In the genomic region with DNA sequence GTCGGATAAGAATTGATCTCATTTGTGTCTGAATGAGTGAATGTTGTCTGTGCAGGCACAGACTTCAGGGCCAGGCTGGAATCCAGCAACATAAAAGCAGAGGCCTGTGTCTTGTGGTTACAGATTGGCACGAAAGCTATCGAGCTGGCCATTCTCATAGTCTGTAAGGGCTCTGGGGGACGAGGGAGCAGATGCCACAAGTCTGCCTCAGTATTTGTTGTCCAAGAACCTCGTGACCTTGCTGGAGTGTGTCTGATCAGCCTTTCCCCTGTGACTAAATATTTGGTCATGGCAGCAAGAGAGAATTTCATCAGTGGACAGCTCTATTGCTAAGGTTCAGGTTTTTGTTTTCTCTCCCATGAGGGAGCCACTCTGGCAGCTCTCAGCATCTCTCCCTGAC, we compare ENCODE assay signal across 14 mouse cellular contexts.
A peak's percentile ranks its signal among the peaks of the same experiment; 100 is the strongest.
DNase-seq lines count a peak whose midpoint lies in the region; ATAC-seq lines count a peak whose summit lies in the region.
"Had no signal": no experiment of that assay in that cellular context is flagged by ENCODE, and none has a peak within 500 bp of the region (broad histone marks: within the 10 kb centered on the region; RNA-seq: fewer than 3 reads in every experiment).

No protein-coding gene starts in this region.

- no peak overlapping the region for H3K4me3 ChIP-seq in forebrain, embryonic 14.5 days (ENCODE audit: low read depth, low read length)
- H3K4me3 ChIP-seq in forebrain, embryonic 12.5 days (replicated peaks) = no peak overlapping the region
- H3K4me3 ChIP-seq in hindbrain, embryonic 12.5 days = no peak overlapping the region
- no peak overlapping the region for H3K4me3 ChIP-seq in midbrain, embryonic 15.5 days

- no peak overlapping the region for H3K9ac ChIP-seq in forebrain, embryonic 14.5 days (ENCODE audit: low read length)
- no peak overlapping the region for H3K9ac ChIP-seq in forebrain, embryonic 12.5 days
- no peak overlapping the region for H3K9ac ChIP-seq in hindbrain, embryonic 12.5 days
- no peak overlapping the region for H3K9ac ChIP-seq in midbrain, embryonic 15.5 days
- H3K9ac ChIP-seq: lung, embryonic 14.5 days had no signal

- H3K36me3 ChIP-seq in forebrain, embryonic 14.5 days (ENCODE audit: control insufficient read depth, insufficient read depth, low read length) = no peaks in the 10 kb centered on the region
- no peaks in the 10 kb centered on the region for H3K36me3 ChIP-seq in forebrain, embryonic 12.5 days (replicated peaks)
- no peaks in the 10 kb centered on the region for H3K36me3 ChIP-seq in hindbrain, embryonic 12.5 days
- no peaks in the 10 kb centered on the region for H3K36me3 ChIP-seq in midbrain, embryonic 15.5 days (replicated peaks)

- WGBS in forebrain, embryonic 14.5 days = 34% methylated on average over 5 of the region's 5 CpGs
- WGBS in forebrain, embryonic 12.5 days = 25% methylated on average over 5 of the region's 5 CpGs
- 18% methylated on average over 5 of the region's 5 CpGs for WGBS in hindbrain, embryonic 12.5 days
- WGBS in midbrain, embryonic 15.5 days = 4% methylated on average over 5 of the region's 5 CpGs

- no peak; the same call in 1 of the 2 replicates for ATAC-seq in forebrain, embryonic 14.5 days
- ATAC-seq in forebrain, embryonic 12.5 days (ENCODE audit: low FRiP score) = no peak
- peak; percentile 66 for ATAC-seq in hindbrain, embryonic 12.5 days (ENCODE audit: low FRiP score)
- ATAC-seq in midbrain, embryonic 15.5 days (replicated peaks) = peak; percentile 70
- no peak for ATAC-seq in megakaryocyte-erythroid progenitor cell, adult 5-6 weeks (replicated peaks; ENCODE audit: low FRiP score, low TSS enrichment, poor library complexity, severe bottlenecking)
- ATAC-seq: CD4-positive, CD25-positive, alpha-beta regulatory T cell, adult 4 months had no signal

- peak; percentile 6 for DNase-seq in forebrain, embryonic 14.5 days (ENCODE audit: low spot score)
- DNase-seq in embryo, embryonic 10 days (ENCODE audit: low spot score) = peak; percentile 30
- no peak for DNase-seq in spleen, postnatal 14 days (ENCODE audit: low spot score in 2 of 2)
- DNase-seq in retina, embryonic 14.5 days (ENCODE audit: low spot score) = no peak
- DNase-seq: gastrocnemius, postnatal 10 days; heart, postnatal 14 days; kidney, adult 8-10 months; lung, embryonic 14.5 days; right cerebral cortex, adult 18-20 months had no signal

- H3K27ac ChIP-seq in forebrain, embryonic 14.5 days (ENCODE audit: low read depth, low read length) = no peak overlapping the region
- no peak overlapping the region for H3K27ac ChIP-seq in forebrain, embryonic 12.5 days
- no peak overlapping the region for H3K27ac ChIP-seq in hindbrain, embryonic 12.5 days
- H3K27ac ChIP-seq in midbrain, embryonic 15.5 days = no peak overlapping the region

- H3K4me2 ChIP-seq in forebrain, embryonic 14.5 days (ENCODE audit: low read length) = no peak overlapping the region
- H3K4me2 ChIP-seq in forebrain, embryonic 12.5 days = no peak overlapping the region
- H3K4me2 ChIP-seq in hindbrain, embryonic 12.5 days (replicated peaks) = no peak overlapping the region
- no peak overlapping the region for H3K4me2 ChIP-seq in midbrain, embryonic 15.5 days
- H3K4me2 ChIP-seq: lung, embryonic 14.5 days had no signal

- H3K4me1 ChIP-seq in forebrain, embryonic 14.5 days (ENCODE audit: control insufficient read depth, insufficient read depth, low read length) = no peaks in the 10 kb centered on the region
- peaks cover 14% of the 10 kb centered on the region; the same call in 1 of the 2 replicates for H3K4me1 ChIP-seq in forebrain, embryonic 12.5 days
- peaks cover 21% of the 10 kb centered on the region for H3K4me1 ChIP-seq in hindbrain, embryonic 12.5 days
- peaks cover 12% of the 10 kb centered on the region for H3K4me1 ChIP-seq in midbrain, embryonic 15.5 days

- no peaks in the 10 kb centered on the region for H3K27me3 ChIP-seq in forebrain, embryonic 14.5 days (replicated peaks; ENCODE audit: control insufficient read depth, insufficient read depth, low read length)
- H3K27me3 ChIP-seq in forebrain, embryonic 12.5 days = no peaks in the 10 kb centered on the region
- H3K27me3 ChIP-seq in hindbrain, embryonic 12.5 days = no peaks in the 10 kb centered on the region
- H3K27me3 ChIP-seq in midbrain, embryonic 15.5 days (replicated peaks) = peaks cover 3% of the 10 kb centered on the region; the same call in 1 of the 2 replicates

- no peaks in the 10 kb centered on the region for H3K9me3 ChIP-seq in forebrain, embryonic 14.5 days (replicated peaks; ENCODE audit: control insufficient read depth, low read length)
- H3K9me3 ChIP-seq in forebrain, embryonic 12.5 days = no peaks in the 10 kb centered on the region
- H3K9me3 ChIP-seq in hindbrain, embryonic 12.5 days (replicated peaks) = no peaks in the 10 kb centered on the region
- H3K9me3 ChIP-seq in midbrain, embryonic 15.5 days = no peaks in the 10 kb centered on the region

Comparison
In these comparisons a context has a peak if more than half of its experiments do, and no peak if none do; other contexts are left out.
1. ATAC-seq: peak in hindbrain, embryonic 12.5 days (single experiment) and midbrain, embryonic 15.5 days (single experiment); none in forebrain, embryonic 14.5 days (single experiment), forebrain, embryonic 12.5 days (single experiment) and megakaryocyte-erythroid progenitor cell, adult 5-6 weeks (single experiment).
2. DNase-seq: peak in forebrain, embryonic 14.5 days (single experiment) and embryo, embryonic 10 days (single experiment); none in spleen, postnatal 14 days (0 of 2) and retina, embryonic 14.5 days (single experiment).